8 mouse cellular contexts compared by ENCODE assay signal in genomic region chr5:108660632-108661268, GRCm38 (mm10). TPM values are rescaled to one million over a fixed set of nuclear protein-coding genes. Genes with fewer than 3 reads are reported as not detected.
A peak's percentile ranks its signal among the peaks of the same experiment; 100 is the strongest.
DNase-seq lines count a peak whose midpoint lies in the region; ATAC-seq and TF ChIP-seq lines count a peak whose summit lies in the region.

No protein-coding gene starts in this region.

- H3K4me3 ChIP-seq in erythroblast, embryonic 14.5 days (replicated peaks): peak overlapping the region; percentile 84
- H3K4me3 ChIP-seq in heart, embryonic 13.5 days: peak overlapping the region; percentile 74
- peak overlapping the region; percentile 84 for H3K4me3 ChIP-seq in liver, embryonic 11.5 days (ENCODE audit: low read depth, low read length)
- H3K4me3 ChIP-seq in myocyte: peak overlapping the region; percentile 61

- H3K9ac ChIP-seq in heart, embryonic 13.5 days: peak overlapping the region; percentile 89
- peak overlapping the region; percentile 83 for H3K9ac ChIP-seq in liver, embryonic 11.5 days (ENCODE audit: low read depth, low read length)

- peaks cover 6% of the 10 kb centered on the region for H3K79me2 ChIP-seq in myocyte (ENCODE audit: control insufficient read depth, insufficient read depth)

- H3ac ChIP-seq in myocyte (ENCODE audit: control insufficient read depth, insufficient read length): peak overlapping the region; percentile 54

- H3K36me3 ChIP-seq in erythroblast, embryonic 14.5 days (ENCODE audit: control insufficient read depth): peaks cover 25% of the 10 kb centered on the region
- H3K36me3 ChIP-seq in heart, embryonic 13.5 days: peaks cover 25% of the 10 kb centered on the region
- no peaks in the 10 kb centered on the region for H3K36me3 ChIP-seq in liver, embryonic 11.5 days (ENCODE audit: control insufficient read depth, insufficient read depth, low read length)
- H3K36me3 ChIP-seq in myocyte (ENCODE audit: control insufficient read depth, insufficient read depth): no peaks in the 10 kb centered on the region
- no peaks in the 10 kb centered on the region; the same call in 1 of the 2 replicates for H3K36me3 ChIP-seq in splenic B cell, adult 2 months (ENCODE audit: control insufficient read depth, insufficient read depth, low read length, poor library complexity, severe bottlenecking)

- H3K9me3 ChIP-seq in erythroblast, embryonic 14.5 days (ENCODE audit: control insufficient read depth, low read length): no peaks in the 10 kb centered on the region
- no peaks in the 10 kb centered on the region for H3K9me3 ChIP-seq in heart, embryonic 13.5 days
- H3K9me3 ChIP-seq in liver, embryonic 11.5 days (ENCODE audit: control insufficient read depth, low read length): no peaks in the 10 kb centered on the region

- peak; percentile 61 for TF ChIP-seq POLR2A in myocyte (IDR thresholded peaks at IDR 0.05; ENCODE audit: insufficient read length, low read depth)

- 11% methylated on average over 36 of the region's 36 CpGs for WGBS in heart, embryonic 13.5 days
- 15% methylated on average over 36 of the region's 36 CpGs for WGBS in liver, embryonic 11.5 days

- peak overlapping the region; percentile 95 for H3K4me2 ChIP-seq in heart, embryonic 13.5 days
- peak overlapping the region; percentile 76 for H3K4me2 ChIP-seq in liver, embryonic 11.5 days
- peak overlapping the region; percentile 96 for H3K4me2 ChIP-seq in myocyte (ENCODE audit: low read depth)

- DNase-seq in CD4-positive, CD25-positive, alpha-beta regulatory T cell, adult 2 months (ENCODE audit: low read depth, low spot score): peak; percentile 91
- peak; percentile 70 for DNase-seq in brain, embryonic 18.5 days (ENCODE audit: low read depth, low spot score)
- DNase-seq in kidney, postnatal 10 days: peak; percentile 97
- DNase-seq in liver, embryonic 11.5 days (ENCODE audit: low spot score): peak; percentile 85
- peak; percentile 90 for DNase-seq in splenic B cell, adult 2 months (ENCODE audit: low read depth, low spot score)

- H3K4me1 ChIP-seq in erythroblast, embryonic 14.5 days (ENCODE audit: control insufficient read depth): peaks cover 36% of the 10 kb centered on the region
- peaks cover 15% of the 10 kb centered on the region for H3K4me1 ChIP-seq in heart, embryonic 13.5 days
- H3K4me1 ChIP-seq in liver, embryonic 11.5 days (replicated peaks; ENCODE audit: control insufficient read depth, insufficient read depth, low read length): peaks cover 9% of the 10 kb centered on the region

- peak overlapping the region; percentile 21; the same call in 1 of the 2 replicates for H3K27ac ChIP-seq in heart, embryonic 13.5 days (replicated peaks)
- peak overlapping the region; percentile 28; the same call in 1 of the 2 replicates for H3K27ac ChIP-seq in liver, embryonic 11.5 days (ENCODE audit: low read depth, low read length)

- peak; percentile 99 for ATAC-seq in heart, embryonic 13.5 days (ENCODE audit: extremely low read depth, insufficient number of reproducible peaks, low FRiP score, low TSS enrichment)
- ATAC-seq in liver, embryonic 11.5 days (replicated peaks; ENCODE audit: low FRiP score): peak; percentile 99

- no peaks in the 10 kb centered on the region for H3K27me3 ChIP-seq in erythroblast, embryonic 14.5 days (ENCODE audit: control insufficient read depth)
- peaks cover 15% of the 10 kb centered on the region for H3K27me3 ChIP-seq in heart, embryonic 13.5 days (replicated peaks)
- no peaks in the 10 kb centered on the region for H3K27me3 ChIP-seq in liver, embryonic 11.5 days (replicated peaks; ENCODE audit: control insufficient read depth, insufficient read depth, low read length)
- H3K27me3 ChIP-seq in myocyte (ENCODE audit: control insufficient read depth, insufficient read depth, insufficient read length): no peaks in the 10 kb centered on the region
- no peaks in the 10 kb centered on the region for H3K27me3 ChIP-seq in splenic B cell, adult 2 months (ENCODE audit: control insufficient read depth, insufficient read depth, low read length, poor library complexity, severe bottlenecking)

TF ChIP-seq in myocyte, 11 proteins besides CTCF, POLR2A, EP300 and RAD21:
- peak; percentile 58 for TF ChIP-seq POLR2AphosphoS2 (IDR thresholded peaks at IDR 0.05; ENCODE audit: insufficient read length, low read depth)
- no peak for TF ChIP-seq REST (IDR thresholded peaks at IDR 0.05; ENCODE audit: insufficient read depth, insufficient read length)

RNA-seq across cellular contexts. Expression of gene Idua, which starts 0.6 kb away (rescaled TPM):
- 0.06 and 0.07 TPM in 2 replicates for polyA plus RNA-seq in erythroblast, embryonic 14.5 days (2012)
- 13.5 and 15.4 TPM in 2 replicates for polyA plus RNA-seq in heart, embryonic 13.5 days (2015; fragmentation: Nextera tagmentation; extraction: Ambion mirVana)
- 9.8 and 10.1 TPM in 2 replicates for polyA plus RNA-seq in liver, embryonic 11.5 days (2014; fragmentation: Nextera tagmentation; extraction: Ambion mirVana)
- polyA plus RNA-seq in myocyte (2012; fragmentation: generic; extraction: Trizol): 4.3 TPM

RNA-seq across cellular contexts. Expression of gene Dgkq, which starts 8.7 kb away (rescaled TPM):
- polyA plus RNA-seq in erythroblast, embryonic 14.5 days (2012): 0.08 and 0.16 TPM in 2 replicates
- 5.9 and 6.0 TPM in 2 replicates for polyA plus RNA-seq in heart, embryonic 13.5 days (2015; fragmentation: Nextera tagmentation; extraction: Ambion mirVana)
- polyA plus RNA-seq in liver, embryonic 11.5 days (2014; fragmentation: Nextera tagmentation; extraction: Ambion mirVana): 5.8 and 8.8 TPM in 2 replicates
- polyA plus RNA-seq in myocyte (2012; fragmentation: generic; extraction: Trizol): 4.3 TPM

RNA-seq across cellular contexts. Expression of gene Slc26a1, which starts 14.6 kb away (rescaled TPM):
- polyA plus RNA-seq in erythroblast, embryonic 14.5 days (2012): 0.47 and 0.59 TPM in 2 replicates
- 0.62 and 0.99 TPM in 2 replicates for polyA plus RNA-seq in heart, embryonic 13.5 days (2015; fragmentation: Nextera tagmentation; extraction: Ambion mirVana)
- polyA plus RNA-seq in liver, embryonic 11.5 days (2014; fragmentation: Nextera tagmentation; extraction: Ambion mirVana): 11.6 and 14.4 TPM in 2 replicates
- 0.13 TPM for polyA plus RNA-seq in myocyte (2012; fragmentation: generic; extraction: Trizol)

RNA-seq across cellular contexts. Expression of gene Tmem175, which starts 31.2 kb away (rescaled TPM):
- polyA plus RNA-seq in erythroblast, embryonic 14.5 days (2012): 0.09 and 0.14 TPM in 2 replicates
- polyA plus RNA-seq in heart, embryonic 13.5 days (2015; fragmentation: Nextera tagmentation; extraction: Ambion mirVana): 17.0 and 17.9 TPM in 2 replicates
- polyA plus RNA-seq in liver, embryonic 11.5 days (2014; fragmentation: Nextera tagmentation; extraction: Ambion mirVana): 24.7 and 30.4 TPM in 2 replicates
- 15.1 TPM for polyA plus RNA-seq in myocyte (2012; fragmentation: generic; extraction: Trizol)

RNA-seq across cellular contexts. Expression of gene Gak, which starts 31.2 kb away (rescaled TPM):
- polyA plus RNA-seq in erythroblast, embryonic 14.5 days (2012): 5.2 and 6.8 TPM in 2 replicates
- polyA plus RNA-seq in heart, embryonic 13.5 days (2015; fragmentation: Nextera tagmentation; extraction: Ambion mirVana): 28.9 and 31.5 TPM in 2 replicates
- 55.0 and 55.6 TPM in 2 replicates for polyA plus RNA-seq in liver, embryonic 11.5 days (2014; fragmentation: Nextera tagmentation; extraction: Ambion mirVana)
- polyA plus RNA-seq in myocyte (2012; fragmentation: generic; extraction: Trizol): 46.1 TPM

Comparison
In these comparisons a context has a peak if more than half of its experiments do, and no peak if none do; other contexts are left out.
1. Peak in every context shown above with its lines: DNase-seq, ATAC-seq, H3K4me3 ChIP-seq and H3K27ac ChIP-seq.